In the genomic region with DNA sequence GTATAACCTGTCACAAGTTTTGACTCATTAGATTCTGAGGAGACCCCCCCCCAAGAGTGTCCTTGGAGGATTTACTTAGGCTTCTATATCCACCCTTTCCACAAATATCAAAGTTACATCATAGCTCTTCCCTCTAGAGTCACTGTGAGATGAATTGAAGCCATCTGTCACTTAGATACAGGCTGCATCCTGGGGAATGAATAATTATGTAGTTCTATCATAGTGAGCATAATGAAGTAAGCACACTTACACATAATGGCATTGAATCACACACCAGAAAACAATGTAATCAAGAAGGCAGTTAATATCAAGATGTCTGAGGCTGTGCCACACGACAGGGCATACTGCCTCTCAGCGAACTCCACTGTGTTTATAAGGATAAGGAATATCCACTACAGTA, we compare ENCODE assay signal across 17 mouse cellular contexts. TPM values are rescaled to one million over a fixed set of nuclear protein-coding genes. Genes with fewer than 3 reads are reported as not detected.
A peak's percentile ranks its signal among the peaks of the same experiment; 100 is the strongest.
DNase-seq lines count a peak whose midpoint lies in the region; ATAC-seq and TF ChIP-seq lines count a peak whose summit lies in the region.
"Had no signal": no experiment of that assay in that cellular context is flagged by ENCODE, and none has a peak within 500 bp of the region (broad histone marks: within the 10 kb centered on the region; RNA-seq: fewer than 3 reads in every experiment).

No protein-coding gene starts in this region.

- no peaks in the 10 kb centered on the region for H3K27me3 ChIP-seq in hindbrain, embryonic 11.5 days (ENCODE audit: control insufficient read depth, insufficient read depth, low read length)
- H3K27me3 ChIP-seq in hindbrain, embryonic 10.5 days (ENCODE audit: insufficient read depth, poor library complexity, severe bottlenecking): no peaks in the 10 kb centered on the region
- H3K27me3 ChIP-seq in forebrain, embryonic 16.5 days (replicated peaks; ENCODE audit: control insufficient read depth, insufficient read depth, low read length): no peaks in the 10 kb centered on the region
- H3K27me3 ChIP-seq in midbrain, embryonic 15.5 days (replicated peaks): no peaks in the 10 kb centered on the region

- H3K9ac ChIP-seq in hindbrain, embryonic 11.5 days (ENCODE audit: low read depth, low read length): no peak overlapping the region
- no peak overlapping the region for H3K9ac ChIP-seq in forebrain, embryonic 16.5 days (replicated peaks; ENCODE audit: low read depth, low read length)
- no peak overlapping the region for H3K9ac ChIP-seq in midbrain, embryonic 15.5 days

- DNase-seq in hindbrain, embryonic 11.5 days (ENCODE audit: low spot score): no peak
- DNase-seq in hindbrain, embryonic 10.5 days (ENCODE audit: low spot score): no peak
- peak; percentile 34 for DNase-seq in brain, adult 2 months (ENCODE audit: low read depth, low spot score)
- no peak for DNase-seq in embryo, embryonic 10 days (ENCODE audit: low spot score)
- no peak for DNase-seq in gastrocnemius, adult 2 months
- DNase-seq: B cell, adult 2 months; cerebellum, adult 8-10 months; embryo, embryonic 11 days; kidney, adult 8-10 months; kidney, postnatal 4 days; liver; lung, adult 2 months; thymus, postnatal 25 days had no signal

- no peaks in the 10 kb centered on the region for H3K36me3 ChIP-seq in hindbrain, embryonic 11.5 days (ENCODE audit: control insufficient read depth, insufficient read depth, low read length)
- no peaks in the 10 kb centered on the region for H3K36me3 ChIP-seq in hindbrain, embryonic 10.5 days
- no peaks in the 10 kb centered on the region for H3K36me3 ChIP-seq in forebrain, embryonic 16.5 days (ENCODE audit: control insufficient read depth, insufficient read depth)
- no peaks in the 10 kb centered on the region for H3K36me3 ChIP-seq in midbrain, embryonic 15.5 days (replicated peaks)

- WGBS in hindbrain, embryonic 11.5 days: 87% methylated on average over 2 of the region's 2 CpGs
- WGBS in hindbrain, embryonic 10.5 days: 92% methylated on average over 2 of the region's 2 CpGs
- WGBS in forebrain, embryonic 16.5 days: 49% methylated on average over 2 of the region's 2 CpGs
- WGBS in midbrain, embryonic 15.5 days: 68% methylated on average over 2 of the region's 2 CpGs

- H3K9me3 ChIP-seq in hindbrain, embryonic 11.5 days (ENCODE audit: control insufficient read depth, low read length): no peaks in the 10 kb centered on the region
- no peaks in the 10 kb centered on the region for H3K9me3 ChIP-seq in hindbrain, embryonic 10.5 days
- H3K9me3 ChIP-seq in forebrain, embryonic 16.5 days (ENCODE audit: control insufficient read depth, low read length): no peaks in the 10 kb centered on the region
- H3K9me3 ChIP-seq in midbrain, embryonic 15.5 days: no peaks in the 10 kb centered on the region

- H3K4me3 ChIP-seq in hindbrain, embryonic 11.5 days (ENCODE audit: low read depth, low read length): no peak overlapping the region
- no peak overlapping the region for H3K4me3 ChIP-seq in hindbrain, embryonic 10.5 days
- no peak overlapping the region for H3K4me3 ChIP-seq in forebrain, embryonic 16.5 days (replicated peaks; ENCODE audit: low read length)
- H3K4me3 ChIP-seq in midbrain, embryonic 15.5 days: no peak overlapping the region
- no peak overlapping the region for H3K4me3 ChIP-seq in gastrocnemius, adult 2 months

- TF ChIP-seq CTCF in gastrocnemius, adult 2 months (IDR thresholded peaks at IDR 0.05): no peak

- H3K4me2 ChIP-seq in hindbrain, embryonic 11.5 days (replicated peaks; ENCODE audit: low read depth, low read length): no peak overlapping the region
- no peak overlapping the region for H3K4me2 ChIP-seq in forebrain, embryonic 16.5 days (ENCODE audit: low read length)
- no peak overlapping the region for H3K4me2 ChIP-seq in midbrain, embryonic 15.5 days

- no peaks in the 10 kb centered on the region for H3K4me1 ChIP-seq in hindbrain, embryonic 11.5 days (replicated peaks; ENCODE audit: control insufficient read depth, insufficient read depth, low read length)
- 0 out of 2 replicates have a peak, but pooled peaks cover 3% of the 10 kb centered on the region for H3K4me1 ChIP-seq in hindbrain, embryonic 10.5 days (replicated peaks)
- H3K4me1 ChIP-seq in forebrain, embryonic 16.5 days (replicated peaks; ENCODE audit: control insufficient read depth, insufficient read depth, low read length): peaks cover 7% of the 10 kb centered on the region
- no peaks in the 10 kb centered on the region for H3K4me1 ChIP-seq in midbrain, embryonic 15.5 days

- no peak overlapping the region for H3K27ac ChIP-seq in hindbrain, embryonic 11.5 days (ENCODE audit: low read depth, low read length)
- H3K27ac ChIP-seq in hindbrain, embryonic 10.5 days: no peak overlapping the region
- no peak overlapping the region; the same call in 1 of the 2 replicates for H3K27ac ChIP-seq in forebrain, embryonic 16.5 days (ENCODE audit: low read length)
- H3K27ac ChIP-seq in midbrain, embryonic 15.5 days: no peak overlapping the region
- no peak overlapping the region for H3K27ac ChIP-seq in gastrocnemius, adult 2 months

- peak; percentile 47 for ATAC-seq in hindbrain, embryonic 11.5 days (ENCODE audit: low FRiP score)
- ATAC-seq in forebrain, embryonic 16.5 days: peak; percentile 92
- ATAC-seq in midbrain, embryonic 15.5 days (replicated peaks): peak; percentile 72

- intact Hi-C loops in gastrocnemius, adult 2 months (cut with DNase I): no loop called here

RNA-seq across cellular contexts. Expression of gene Nwd2, which starts 47.9 kb away (rescaled TPM):
- 3.7 and 4.6 TPM in 2 replicates for polyA plus RNA-seq in hindbrain, embryonic 11.5 days (2014; fragmentation: Nextera tagmentation; extraction: Ambion mirVana)
- polyA plus RNA-seq in hindbrain, embryonic 10.5 days (2016; fragmentation: Nextera tagmentation; extraction: Ambion mirVana): 0.88 and 1.6 TPM in 2 replicates
- 3.6 and 5.7 TPM in 2 replicates for polyA plus RNA-seq in forebrain, embryonic 16.5 days (2015; fragmentation: Nextera tagmentation; extraction: Ambion mirVana)
- polyA plus RNA-seq in midbrain, embryonic 15.5 days (2015; fragmentation: Nextera tagmentation; extraction: Ambion mirVana): 9.0 and 15.2 TPM in 2 replicates
- not detected for total RNA-seq in gastrocnemius, adult 2 months (2021)
- total RNA-seq: granulocyte monocyte progenitor cell, adult 5-6 weeks had no signal
- polyA plus RNA-seq: spleen, adult 2 months had no signal
